Mouse (Mus musculus) mouse trophoblast stem cell (cell line): ENCODE results near the gene Pgs1.

Experiments
- in situ Hi-C, 2 experiments: fragments of 300-500 bp; cut with MseI, MboI; formaldehyde crosslinking; loops; 2 replicates in 1 of 2; 3 replicates in 1 of 2; pipeline ENCODE4 v1.15.1; 2025

The Pgs1 gene

DNA sequence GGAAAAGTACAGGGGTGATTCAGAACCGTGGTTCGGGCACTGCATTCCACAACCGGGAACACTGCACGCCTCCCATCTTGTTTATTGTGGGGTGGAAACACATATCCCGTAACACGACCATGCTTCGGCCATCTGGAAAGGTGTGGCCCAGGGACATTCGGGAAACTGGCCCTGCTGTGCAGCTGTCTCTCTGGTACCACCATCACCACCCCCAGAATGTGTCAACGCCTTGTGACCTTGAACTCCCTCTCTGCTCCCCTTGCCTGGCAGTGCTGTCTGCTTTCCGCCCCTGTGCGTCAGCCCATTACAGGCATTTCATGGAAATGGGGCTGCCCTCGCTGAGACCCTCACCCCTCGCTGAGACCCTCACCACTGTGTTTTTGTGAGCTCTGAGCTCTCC, 48.3 kb downstream of the Pgs1 start:
- in situ Hi-C loops, result no loop called here

DNA sequence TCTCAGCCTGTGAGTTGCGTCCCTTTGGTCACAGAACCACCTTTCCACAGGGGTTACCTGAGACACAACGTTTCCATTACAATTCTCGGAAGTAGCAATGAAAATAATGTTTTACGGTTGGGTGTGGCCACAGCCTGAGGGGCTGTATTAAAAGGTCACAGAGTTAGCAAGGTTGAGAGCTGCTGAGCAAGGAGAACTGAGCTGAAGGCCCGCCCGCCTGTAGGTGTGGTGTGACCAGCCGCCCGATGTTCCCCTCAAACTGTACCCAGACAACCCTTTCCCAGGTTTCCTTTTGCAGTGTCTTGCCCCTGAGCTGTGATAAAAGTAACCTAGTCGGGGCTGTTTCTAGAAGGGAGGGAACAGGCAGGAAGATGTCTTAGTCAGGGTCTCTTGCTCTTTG, 49.0 kb downstream of the Pgs1 start:
- in situ Hi-C loops, result no loop called here

GRCm38 (mm10) chr11:118042791-118043190, 56.7 kb downstream of the Pgs1 start:
- in situ Hi-C loops, result no loop called here

DNA sequence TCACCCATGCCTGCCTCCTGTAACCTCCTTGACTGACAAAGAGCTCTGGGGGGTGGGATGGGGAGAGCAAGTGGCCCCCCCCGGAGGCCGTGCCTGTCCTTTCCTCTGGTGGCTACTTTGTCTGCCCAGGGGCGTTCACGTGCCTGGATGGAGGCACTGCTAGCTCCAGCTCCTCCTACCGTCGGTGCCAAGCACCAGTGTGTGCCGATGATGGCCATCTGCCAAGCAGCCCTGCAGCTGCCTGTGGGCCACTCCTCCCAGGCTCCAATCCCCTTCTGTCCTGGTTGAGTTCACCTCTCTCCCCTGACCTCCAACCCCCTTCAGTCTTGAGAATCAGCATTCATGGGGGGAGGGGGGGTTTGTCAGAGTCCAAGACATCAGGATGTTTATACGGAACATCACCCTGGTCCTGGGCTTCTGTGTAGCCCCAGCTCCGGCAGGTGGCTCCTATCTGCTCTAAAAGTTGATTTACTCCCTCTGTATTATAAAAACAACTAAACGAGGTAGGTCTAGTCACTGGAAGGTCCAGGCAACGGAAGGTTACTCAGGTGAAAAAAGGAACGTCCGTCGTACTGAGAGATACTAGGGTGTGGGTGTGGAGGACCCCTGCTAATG, 57.3 kb downstream of the Pgs1 start:
- in situ Hi-C loops, result no loop called here

GRCm38 (mm10) chr11:118049641-118050040, 63.5 kb downstream of the Pgs1 start:
- in situ Hi-C loops, result no loop called here

- in situ Hi-C loops, result no loop called here
Observed at GRCm38 (mm10) chr11:118050174-118050573, 64.1 kb downstream of the Pgs1 start.

DNA sequence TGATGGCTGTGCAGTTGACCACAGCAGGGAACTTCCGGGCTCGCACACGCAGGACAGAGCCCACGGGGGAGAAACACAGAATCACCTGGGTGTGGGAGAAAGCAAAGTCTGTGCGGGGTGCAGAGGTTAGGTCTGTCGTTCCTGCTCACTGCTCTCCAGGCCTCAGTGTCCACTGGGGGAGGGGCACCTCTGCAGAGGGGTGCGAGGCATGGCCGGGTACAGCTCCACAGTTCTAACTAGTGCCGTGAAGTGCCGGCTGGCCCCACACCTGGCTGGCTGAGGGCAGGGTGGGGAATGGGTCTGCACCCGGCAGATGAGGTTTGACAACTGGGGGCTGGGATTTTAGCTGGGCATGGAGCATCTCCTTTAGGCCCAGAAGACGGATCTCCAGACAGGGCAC, 72.3 kb downstream of the Pgs1 start:
- in situ Hi-C loops, result no loop called here

DNA sequence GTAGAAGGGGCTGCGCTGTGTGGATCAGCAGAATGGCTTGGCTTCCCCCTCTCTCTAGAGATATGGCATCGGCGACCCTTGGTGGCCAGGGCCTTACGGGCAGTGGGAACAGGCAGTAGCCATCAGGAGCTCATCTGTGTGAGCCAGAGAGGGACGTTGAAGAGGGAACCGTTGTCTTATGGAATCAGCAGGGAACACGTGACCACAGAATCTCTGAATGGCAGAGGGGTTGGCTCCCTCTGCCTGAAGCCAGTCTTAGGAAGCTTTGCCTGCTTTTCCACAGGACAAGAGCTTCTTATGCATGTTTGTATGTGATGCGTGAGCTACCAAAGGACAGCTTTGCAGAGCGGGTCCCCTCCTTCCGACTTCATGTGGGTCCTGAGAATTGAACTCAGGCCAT, 72.8 kb downstream of the Pgs1 start:
- in situ Hi-C loops, result no loop called here

DNA sequence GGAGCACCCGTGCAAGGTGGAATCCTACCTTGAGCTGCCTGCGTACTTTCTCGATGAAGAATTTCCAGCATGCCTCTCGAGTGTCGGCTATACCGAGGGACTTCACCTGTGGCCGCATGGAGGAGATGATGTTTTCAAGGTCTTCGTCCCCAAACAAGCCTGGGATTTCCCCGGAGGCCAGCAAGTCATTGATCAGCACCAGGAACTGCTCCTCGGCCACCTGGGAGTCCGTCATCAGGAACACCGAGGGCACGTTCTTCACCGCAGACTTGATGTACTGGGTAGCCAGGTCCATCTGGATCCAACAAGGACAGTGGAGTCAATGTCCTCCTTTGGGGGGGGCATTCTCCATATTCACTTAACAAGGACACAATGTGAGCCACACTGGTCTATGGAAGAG, 73.9 kb downstream of the Pgs1 start:
- in situ Hi-C loops, result no loop called here

GRCm38 (mm10) chr11:118067588-118067987, 81.5 kb downstream of the Pgs1 start:
- in situ Hi-C loops, result no loop called here

DNA sequence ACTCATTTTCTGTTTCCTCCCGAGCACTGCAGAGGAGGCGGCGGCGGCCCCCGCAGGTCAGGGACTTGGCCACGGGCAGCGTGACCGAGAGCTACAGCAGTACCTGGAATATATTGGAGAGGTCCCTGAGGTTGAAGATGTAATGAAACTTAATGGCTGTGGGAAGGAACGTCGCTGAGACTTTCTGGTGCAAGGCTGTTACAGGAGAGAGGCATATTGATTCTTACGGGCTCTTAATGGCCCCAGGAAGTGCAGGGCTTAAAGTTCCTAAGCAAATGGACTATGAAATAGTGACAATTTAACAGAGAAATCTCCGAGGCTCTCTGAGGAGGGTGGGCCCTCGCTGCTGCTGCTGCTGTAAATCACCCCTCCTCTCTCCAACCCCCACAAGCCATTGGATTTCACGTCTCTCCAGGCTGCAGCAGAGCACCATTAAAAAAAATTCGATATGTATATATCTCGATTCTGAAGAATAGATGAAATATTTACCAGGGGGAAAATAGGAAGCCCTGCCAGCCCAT, 82.8 kb downstream of the Pgs1 start:
- in situ Hi-C loops, result no loop called here

GRCm38 (mm10) chr11:118071227-118071912, 85.3 kb downstream of the Pgs1 start:
- in situ Hi-C loops, result no loop called here
